Mouse (Mus musculus): ENCODE results near the gene Cnot4.
"Not testable (repeated sequence)": the region's sequence is repeated elsewhere in the genome, so short reads cannot be mapped to it uniquely, and the experiment has no call there.

Cnot4 gene

GRCm38 (mm10) chr6:35133579-35134488 lies at the start of gene Cnot4:
TSS of gene Cnot4 (minus strand) at chr6:35133724.
- peak; percentile 99 to 100 for DNase-seq (ENCODE audit: low spot score in 2 of 2)

GRCm38 (mm10) chr6:35179299-35179698 lies 45.8 kb upstream of the Cnot4 start:
- not testable (repeated sequence) for DNase-seq (ENCODE audit: low spot score in 2 of 2)

- DNase-seq (ENCODE audit: low spot score in 2 of 2): peak in 1 of 2 experiments; percentile 39
Measured at GRCm38 (mm10) chr6:35177650-35178272, 44.2 kb upstream of the Cnot4 start.

GRCm38 (mm10) chr6:35176979-35177649 lies 43.6 kb upstream of the Cnot4 start, which contains the start of gene Nup205:
TSS of gene Nup205 (plus strand) at chr6:35177421.
- DNase-seq (ENCODE audit: low spot score in 2 of 2): peak; percentile 78 to 82

- DNase-seq (ENCODE audit: low spot score in 2 of 2): no peak
Measured at GRCm38 (mm10) chr6:35173181-35173580, 39.7 kb upstream of the Cnot4 start.

GRCm38 (mm10) chr6:35172028-35172427 lies 38.5 kb upstream of the Cnot4 start:
- not testable (repeated sequence) for DNase-seq (ENCODE audit: low spot score in 2 of 2)

- no peak for DNase-seq (ENCODE audit: low spot score in 2 of 2)
Measured at GRCm38 (mm10) chr6:35169250-35169649, 35.7 kb upstream of the Cnot4 start.

GRCm38 (mm10) chr6:35154540-35154939 lies 21.0 kb upstream of the Cnot4 start:
- DNase-seq (ENCODE audit: low spot score in 2 of 2): no peak

GRCm38 (mm10) chr6:35147726-35148422 lies 14.3 kb upstream of the Cnot4 start:
- DNase-seq (ENCODE audit: low spot score in 2 of 2): no peak

GRCm38 (mm10) chr6:35145569-35145968 lies 12.0 kb upstream of the Cnot4 start:
- DNase-seq (ENCODE audit: low spot score in 2 of 2): no peak

GRCm38 (mm10) chr6:35140351-35140750 lies 6.8 kb upstream of the Cnot4 start:
- DNase-seq (ENCODE audit: low spot score in 2 of 2): no peak

GRCm38 (mm10) chr6:35134844-35135243 lies 1.3 kb upstream of the Cnot4 start:
- DNase-seq (ENCODE audit: low spot score in 2 of 2): no peak

GRCm38 (mm10) chr6:35133246-35133578 lies 312 bp downstream of the Cnot4 start:
- DNase-seq (ENCODE audit: low spot score in 2 of 2): no peak

- DNase-seq (ENCODE audit: low spot score in 2 of 2): peak; percentile 3 to 5
Measured at GRCm38 (mm10) chr6:35132806-35133205, 718 bp downstream of the Cnot4 start.

- DNase-seq (ENCODE audit: low spot score in 2 of 2): no peak
Measured at GRCm38 (mm10) chr6:35122488-35122887, 11.0 kb downstream of the Cnot4 start.

- no peak for DNase-seq (ENCODE audit: low spot score in 2 of 2)
Measured at GRCm38 (mm10) chr6:35121925-35122324, 11.6 kb downstream of the Cnot4 start.

- DNase-seq (ENCODE audit: low spot score in 2 of 2): no peak
Measured at GRCm38 (mm10) chr6:35102457-35102856, 31.1 kb downstream of the Cnot4 start.

- no peak for DNase-seq (ENCODE audit: low spot score in 2 of 2)
Measured at GRCm38 (mm10) chr6:35084927-35085326, 48.6 kb downstream of the Cnot4 start.

GRCm38 (mm10) chr6:35075148-35075547 lies 58.4 kb downstream of the Cnot4 start:
- no peak for DNase-seq (ENCODE audit: low spot score in 2 of 2)

GRCm38 (mm10) chr6:35071261-35071660 lies 62.3 kb downstream of the Cnot4 start:
- no peak for DNase-seq (ENCODE audit: low spot score in 2 of 2)

GRCm38 (mm10) chr6:35062446-35062845 lies 71.1 kb downstream of the Cnot4 start:
- no peak for DNase-seq (ENCODE audit: low spot score in 2 of 2)

GRCm38 (mm10) chr6:35043127-35043526 lies 90.4 kb downstream of the Cnot4 start:
- no peak for DNase-seq (ENCODE audit: low spot score in 2 of 2)

All from spleen, postnatal 36 days (tissue).